Mouse (Mus musculus) heart, adult 8-10 months (tissue): ENCODE results near the gene Olfr692. TPM values are rescaled to one million over a fixed set of nuclear protein-coding genes. Genes with fewer than 3 reads are reported as not detected.
A peak's percentile ranks its signal among the peaks of the same experiment; 100 is the strongest.
"Not testable (repeated sequence)": the region's sequence is repeated elsewhere in the genome, so short reads cannot be mapped to it uniquely, and the experiment has no call there.

Source experiments
- DNase-seq: peaks from one replicate; pipeline ENCODE4 v3.0.0; 2022; ENCODE audit warnings: low spot score
- total RNA-seq, 4 experiments: library from RNA; stranded (reverse); gene quantifications; 2 replicates each; pipeline ENCODE4 v1.2.4; 2022

The Olfr692 gene
- total RNA-seq: not detected

DNA sequence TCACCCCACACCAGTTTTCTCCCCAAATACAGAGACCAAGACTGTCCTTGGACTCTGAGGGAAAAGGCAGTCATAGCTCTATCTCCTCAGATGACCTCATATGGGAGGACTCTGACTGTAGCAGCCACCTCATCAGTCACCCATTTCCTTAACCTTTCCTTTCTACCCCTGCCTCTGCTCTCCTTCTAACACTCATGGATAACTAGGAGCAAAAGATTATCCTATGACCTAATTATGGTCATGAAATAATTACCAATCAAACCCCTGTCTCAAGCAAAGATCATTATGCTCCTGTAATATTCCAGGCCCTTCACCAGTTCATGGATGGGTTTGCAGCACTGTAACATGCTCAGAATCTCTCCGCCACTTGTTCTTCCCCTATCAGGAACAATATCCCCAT, at the start of gene Olfr692:
Olfr692 (plus strand) TSS at position 301 of the 400 bp plus-strand sequence.
- DNase-seq: no peak

DNA sequence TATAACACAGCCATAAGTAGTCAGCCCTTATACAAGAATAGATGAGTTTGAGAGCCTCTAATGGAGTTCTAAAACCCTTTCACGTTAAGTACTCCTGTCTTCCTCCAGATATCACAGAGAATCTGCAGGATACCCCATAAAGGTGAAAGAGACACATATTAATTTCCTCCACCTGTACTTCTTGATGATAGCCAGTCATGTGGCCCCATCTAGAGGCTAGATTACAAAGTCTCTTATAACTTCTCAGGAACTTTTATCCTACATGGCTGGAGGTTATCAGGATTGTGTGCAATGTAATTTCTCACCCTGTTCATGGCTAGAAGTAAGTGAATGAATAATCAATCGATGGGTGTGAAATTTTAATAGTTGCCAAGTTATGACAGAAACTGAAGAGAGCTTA, 42.7 kb upstream of the Olfr692 start:
- DNase-seq: no peak

DNA sequence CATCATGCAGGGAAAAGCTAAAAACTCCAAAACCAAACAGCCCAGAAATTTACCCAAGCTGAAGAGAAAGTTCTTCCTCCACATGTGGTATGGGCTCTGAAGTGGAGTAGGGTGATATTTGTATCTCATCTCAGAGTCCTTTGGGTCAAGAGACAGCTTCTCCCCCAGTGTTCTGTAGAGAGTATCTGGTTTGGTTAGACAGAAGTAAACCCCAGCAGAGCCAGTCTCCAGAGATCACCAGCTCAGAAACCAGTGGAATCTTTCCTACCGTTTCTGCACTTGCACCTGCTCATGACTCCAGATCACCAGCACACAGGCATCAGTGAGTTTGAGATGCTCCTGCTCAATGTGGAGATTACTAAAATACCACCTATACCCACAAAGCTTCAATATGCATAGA, 34.0 kb upstream of the Olfr692 start, which contains the start of gene Olfr690:
Olfr690 (minus strand) TSS at position 101 of the 400 bp plus-strand sequence.
- DNase-seq: no peak

DNA sequence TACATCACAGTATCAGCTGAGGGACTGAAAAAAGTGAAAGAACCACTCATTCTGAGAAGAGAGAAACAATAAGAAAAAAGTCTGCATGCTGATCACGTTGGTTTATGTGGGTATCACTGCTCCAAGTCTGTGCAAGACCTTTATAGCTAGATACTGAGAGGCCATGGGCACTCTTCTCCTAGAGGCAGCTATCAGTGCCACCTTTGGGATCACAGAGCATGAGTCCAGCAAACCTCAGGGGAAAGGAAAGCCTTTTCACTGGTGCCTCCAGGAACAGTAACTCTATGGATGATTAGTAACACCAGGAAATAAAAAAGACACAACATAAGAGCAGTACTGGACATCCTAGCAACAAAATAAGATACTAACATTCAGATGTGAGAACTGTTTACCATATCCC, 25.9 kb upstream of the Olfr692 start, which contains the start of gene Olfr691:
Olfr691 (minus strand) TSS at position 101 of the 400 bp plus-strand sequence.
- DNase-seq: no peak

DNA sequence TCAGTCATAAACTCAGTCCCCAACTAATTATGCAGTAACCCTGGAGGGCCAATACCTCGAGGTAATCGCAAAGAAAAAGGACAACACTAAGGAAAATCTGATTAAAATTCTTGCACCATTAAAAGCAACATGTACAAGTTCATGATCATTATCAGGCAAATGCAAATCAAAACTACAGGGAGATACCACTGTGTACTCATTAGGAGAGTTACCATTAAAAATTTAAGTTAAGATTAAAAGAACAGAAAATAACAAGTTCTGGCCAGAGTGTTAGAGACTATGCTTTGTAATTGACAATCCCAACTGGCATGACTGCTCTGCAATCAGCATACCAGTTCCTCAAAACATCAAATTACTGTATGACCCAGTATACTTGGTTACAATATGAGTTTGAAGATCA, 25.3 kb upstream of the Olfr692 start:
- no peak for DNase-seq

DNA sequence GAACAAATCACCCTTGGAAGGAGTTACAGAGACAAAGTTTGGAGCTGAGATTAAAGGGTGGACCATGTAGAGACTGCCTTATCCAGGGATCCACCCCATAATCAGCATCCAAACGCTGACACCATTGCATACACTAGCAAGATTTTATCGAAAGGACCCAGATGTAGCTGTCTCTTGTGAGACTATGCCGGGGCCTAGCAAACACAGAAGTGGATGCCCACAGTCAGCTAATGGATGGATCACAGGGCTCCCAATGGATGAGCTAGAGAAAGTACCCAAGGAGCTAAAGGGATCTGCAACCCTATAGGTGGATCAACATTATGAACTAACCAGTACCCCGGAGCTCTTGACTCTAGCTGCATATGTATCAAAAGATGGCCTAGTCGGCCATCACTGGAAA, 12.0 kb upstream of the Olfr692 start:
- not testable (repeated sequence) for DNase-seq

DNA sequence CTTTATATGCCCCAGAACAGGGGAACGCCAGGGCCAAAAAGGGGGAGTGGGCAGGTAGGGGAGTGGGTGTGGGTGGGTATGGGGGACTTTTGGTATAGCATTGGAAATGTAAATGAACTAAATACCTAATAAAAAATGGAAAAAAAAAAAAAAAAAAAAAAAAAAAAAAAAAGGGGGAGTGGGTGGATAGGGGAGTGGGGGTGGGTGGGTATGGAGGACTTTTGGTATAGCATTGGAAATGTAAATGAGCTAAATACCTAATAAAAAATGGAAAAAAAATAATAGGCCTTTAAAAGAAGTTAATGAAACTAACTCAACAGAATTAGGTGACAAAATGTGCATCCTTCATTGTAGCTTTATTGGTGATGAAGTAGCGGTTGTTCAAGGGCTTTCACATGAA, 11.5 kb upstream of the Olfr692 start:
- not testable (repeated sequence) for DNase-seq

DNA sequence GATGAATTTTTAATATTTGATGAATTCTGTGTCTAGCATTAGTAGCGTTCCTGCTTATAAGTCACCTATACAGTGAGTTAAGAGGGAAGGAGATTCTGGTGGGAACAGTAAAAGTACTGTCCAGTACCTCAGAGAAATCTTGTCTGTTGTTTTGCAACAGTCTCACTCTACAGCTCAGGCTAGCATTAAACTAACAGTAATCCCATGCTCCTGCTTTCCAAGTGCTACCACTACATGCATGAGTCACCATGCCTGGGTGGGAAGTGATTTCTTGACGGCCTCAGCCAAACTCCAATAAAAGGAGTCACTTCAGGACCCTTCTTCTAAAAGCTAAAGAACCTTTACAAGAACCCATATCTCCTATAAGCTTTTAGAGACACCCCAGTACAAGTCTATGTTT, 6.3 kb upstream of the Olfr692 start:
- DNase-seq: no peak

DNA sequence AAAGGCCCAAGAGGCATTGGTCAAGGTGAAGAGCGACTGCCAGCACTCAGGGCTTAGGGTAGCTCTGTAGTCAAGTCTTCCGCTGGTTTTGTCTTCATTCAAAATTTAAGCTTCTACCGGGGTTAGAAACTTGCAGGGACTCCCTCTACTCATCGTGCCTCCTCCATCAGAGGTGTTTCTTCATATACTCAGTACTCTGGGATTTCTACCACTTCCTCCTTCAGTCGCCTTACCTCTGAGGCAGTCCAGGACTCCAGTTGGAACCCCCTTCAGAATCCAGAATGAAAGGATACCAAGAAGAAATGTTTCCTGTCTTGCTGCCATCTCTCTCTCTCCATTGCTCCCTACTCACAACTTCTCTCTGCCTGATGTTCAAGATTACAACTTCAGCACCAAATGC, 762 bp upstream of the Olfr692 start:
- no peak for DNase-seq

DNA sequence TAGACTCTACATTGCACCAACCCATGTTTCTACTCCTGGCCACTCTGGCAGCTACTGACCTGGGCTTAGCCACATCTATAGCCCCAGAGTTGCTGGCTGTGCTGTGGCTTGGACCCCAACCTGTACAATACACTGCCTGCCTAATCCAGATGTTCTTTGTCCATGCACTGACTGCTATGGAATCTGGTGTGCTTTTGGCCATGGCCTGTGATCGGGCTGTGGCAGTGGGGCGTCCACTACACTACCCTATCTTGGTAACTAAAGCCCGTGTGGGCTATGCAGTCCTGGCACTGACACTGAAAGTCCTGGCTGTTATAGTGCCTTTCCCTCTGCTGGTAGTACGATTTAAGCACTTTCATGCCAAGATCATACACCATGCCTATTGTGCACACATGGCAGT, 491 bp downstream of the Olfr692 start:
- no peak for DNase-seq

DNA sequence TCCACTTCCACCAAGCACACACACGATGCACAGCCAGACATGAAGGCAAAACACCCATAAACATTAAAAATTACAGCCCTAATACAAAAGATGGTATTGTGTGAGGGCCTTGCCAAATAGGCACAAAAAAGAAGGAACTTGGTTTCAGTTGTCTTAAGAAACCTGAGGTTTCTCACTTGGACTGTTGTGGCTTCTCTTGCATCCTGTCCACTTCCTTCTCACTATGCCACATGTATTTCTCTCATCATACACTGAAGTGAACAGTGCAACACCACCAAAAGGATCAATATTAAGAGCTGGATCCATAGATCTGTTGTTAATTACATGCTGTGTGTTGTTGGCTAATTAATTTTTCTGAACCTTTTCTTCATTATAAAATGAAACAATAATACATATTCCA, 4.9 kb downstream of the Olfr692 start:
- no peak for DNase-seq

DNA sequence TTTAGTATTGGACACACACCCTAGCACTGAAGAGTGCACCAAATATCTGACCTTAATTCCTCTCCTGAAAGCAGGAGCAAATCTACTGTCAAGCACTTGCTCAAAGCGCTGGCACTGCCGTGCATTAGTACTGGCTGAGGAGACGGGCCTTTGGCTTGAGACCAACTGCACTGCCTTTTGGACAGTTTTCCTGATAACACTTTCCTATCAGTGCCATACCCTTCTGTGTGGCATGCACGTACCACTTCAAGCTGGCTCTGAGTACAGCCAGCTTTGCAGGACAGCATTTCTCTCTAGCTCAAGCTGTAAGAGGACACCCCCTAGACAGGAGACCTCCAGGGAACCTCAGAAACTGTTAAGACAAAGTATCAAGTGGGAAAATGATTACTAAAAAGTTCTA, 5.5 kb downstream of the Olfr692 start:
- peak; percentile 36 for DNase-seq

DNA sequence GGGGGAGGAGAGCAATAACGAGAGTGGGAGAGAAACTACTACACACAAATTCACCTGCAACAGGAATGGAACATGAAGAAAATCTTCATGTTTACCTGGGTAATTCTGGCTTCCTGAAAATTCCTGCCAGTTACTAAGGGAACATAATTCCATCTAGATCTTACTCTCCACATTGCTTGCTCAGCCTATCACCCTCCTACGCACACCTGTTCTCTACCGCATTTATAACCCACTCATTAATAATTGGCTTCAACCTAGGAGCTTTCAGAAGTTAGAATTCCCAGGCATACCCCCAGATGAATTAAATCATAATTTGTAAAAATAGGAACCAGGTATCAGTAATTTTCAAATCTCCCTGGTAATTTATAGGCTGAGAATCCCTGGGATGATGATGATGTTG, 5.9 kb downstream of the Olfr692 start:
- DNase-seq: no peak

DNA sequence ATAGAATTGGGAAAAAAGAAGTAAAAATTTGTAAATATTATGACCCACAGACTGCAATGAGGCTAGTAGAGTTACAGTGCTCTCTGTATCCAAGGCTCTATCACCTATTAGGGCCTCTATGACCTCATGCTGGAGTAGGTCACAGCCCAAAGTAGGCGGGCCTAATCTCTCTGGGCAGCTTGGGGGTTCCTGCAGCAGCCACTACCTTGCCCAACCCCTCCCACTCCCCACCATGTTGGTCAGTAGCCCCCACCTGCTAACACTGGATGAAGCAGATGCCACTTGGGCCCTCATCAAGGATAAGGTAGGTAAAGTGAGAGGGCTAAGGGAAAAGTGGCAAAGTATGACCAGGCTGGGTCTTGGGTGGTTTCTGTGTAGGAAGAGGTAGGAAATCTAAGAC, 6.8 kb downstream of the Olfr692 start, which contains the start of gene Gm5901:
Gm5901 (plus strand) TSS at position 173 of the 400 bp plus-strand sequence.
- no peak for DNase-seq

DNA sequence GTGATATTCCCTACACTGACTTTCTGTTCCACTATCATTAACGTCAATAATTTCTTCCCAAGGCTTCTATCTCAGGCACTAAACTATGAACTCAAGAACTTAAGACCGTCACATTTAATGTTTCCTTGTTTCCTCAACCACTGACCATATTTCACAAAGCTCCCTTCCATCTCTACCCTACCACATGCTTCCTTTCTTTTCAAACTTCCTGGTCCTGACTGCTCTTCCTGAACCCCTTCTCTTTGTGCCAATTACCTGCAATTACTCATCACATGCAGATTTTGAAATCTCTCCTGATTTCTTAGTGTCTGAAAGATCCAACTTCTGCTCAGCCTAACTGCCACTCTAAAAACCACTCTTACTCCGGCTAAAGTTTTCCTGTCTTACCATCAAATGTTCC, 12.3 kb downstream of the Olfr692 start:
- DNase-seq: no peak

DNA sequence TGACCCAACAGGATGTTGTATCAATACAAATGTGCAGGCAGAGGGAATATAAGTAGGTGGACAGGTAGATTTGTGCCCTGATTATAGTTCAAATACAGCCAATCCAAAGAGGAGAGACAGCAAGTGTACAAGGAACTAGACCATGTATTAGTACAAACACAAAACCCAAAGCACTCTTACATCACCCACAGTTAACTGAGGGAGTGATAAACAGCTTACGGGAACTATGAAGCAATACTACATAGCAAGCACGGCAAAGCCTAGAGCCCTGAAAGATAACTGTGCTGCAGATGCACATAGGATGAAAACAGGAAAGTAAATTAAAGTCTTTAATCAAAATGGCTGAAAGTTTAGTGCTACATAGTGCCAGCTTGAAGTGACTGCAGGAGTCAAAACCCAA, 19.7 kb downstream of the Olfr692 start:
- no peak for DNase-seq

DNA sequence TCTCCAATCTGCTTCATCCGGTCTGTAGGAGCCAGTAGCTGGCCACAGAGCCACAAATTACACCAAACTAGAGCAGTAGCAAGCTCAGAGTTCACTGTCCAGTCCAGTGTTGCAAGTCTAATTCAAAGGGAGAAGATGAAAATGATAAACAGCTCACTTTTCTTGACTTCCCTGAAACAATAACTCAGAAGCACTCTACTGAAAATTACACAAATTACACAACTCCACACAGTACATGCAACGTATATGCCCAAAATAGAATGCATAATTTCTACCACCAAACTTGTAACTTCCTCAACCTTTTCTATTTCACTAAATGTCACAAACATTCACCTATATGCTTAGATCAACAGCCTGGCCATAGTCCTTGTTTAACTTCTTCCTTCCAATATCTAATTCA, 22.2 kb downstream of the Olfr692 start:
- no peak for DNase-seq

DNA sequence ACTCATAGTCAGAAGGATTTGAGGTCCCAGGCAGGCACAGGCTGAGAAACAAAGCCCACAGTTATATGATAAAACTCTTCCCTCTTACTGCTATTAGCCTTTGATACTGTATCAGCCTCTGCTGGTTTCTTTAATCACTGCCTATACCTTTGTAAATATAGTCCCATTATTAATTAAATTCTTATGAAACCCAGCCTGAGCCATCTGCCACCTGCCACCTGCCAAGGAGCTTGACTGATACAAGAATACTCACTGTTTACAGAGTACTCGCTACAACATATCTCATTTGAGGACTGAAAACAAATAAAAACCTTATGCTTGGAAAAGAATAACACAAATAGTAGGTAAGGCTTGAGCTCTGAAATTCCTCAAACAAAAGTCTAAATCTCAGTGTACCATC, 26.6 kb downstream of the Olfr692 start:
- no peak for DNase-seq

DNA sequence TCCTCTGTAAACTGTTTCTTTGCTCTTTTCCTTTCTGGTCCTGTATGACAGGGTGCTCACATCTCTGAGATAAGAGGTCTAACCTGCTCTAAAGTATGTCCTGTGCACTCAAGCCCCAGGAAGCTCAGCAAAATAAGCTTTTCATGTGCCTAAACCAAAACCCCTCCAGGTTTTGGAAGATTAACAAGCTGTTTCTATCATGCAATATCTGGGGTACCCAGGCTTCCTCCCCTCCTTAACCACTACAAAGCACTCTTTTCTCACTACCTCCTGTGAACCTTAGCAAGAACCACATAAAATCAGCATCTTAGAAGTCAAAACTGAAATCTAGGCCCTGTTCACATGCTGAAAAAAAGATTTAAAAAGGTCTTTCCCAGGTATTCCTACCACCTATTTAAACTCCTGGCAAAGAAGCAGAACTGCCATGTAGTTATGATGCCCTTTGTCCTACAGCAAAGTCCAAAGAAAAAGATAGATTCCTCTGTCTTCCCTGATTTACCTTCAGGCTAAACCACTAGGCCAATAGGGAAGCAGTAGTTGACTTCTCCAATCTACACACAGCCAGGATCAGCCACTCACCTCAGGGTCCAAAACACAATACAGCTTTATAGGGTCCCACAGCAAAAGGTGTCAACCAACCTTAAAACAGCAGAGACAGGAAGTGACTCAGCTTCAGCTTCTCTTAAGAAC, 27.2 kb downstream of the Olfr692 start:
- no peak for DNase-seq

DNA sequence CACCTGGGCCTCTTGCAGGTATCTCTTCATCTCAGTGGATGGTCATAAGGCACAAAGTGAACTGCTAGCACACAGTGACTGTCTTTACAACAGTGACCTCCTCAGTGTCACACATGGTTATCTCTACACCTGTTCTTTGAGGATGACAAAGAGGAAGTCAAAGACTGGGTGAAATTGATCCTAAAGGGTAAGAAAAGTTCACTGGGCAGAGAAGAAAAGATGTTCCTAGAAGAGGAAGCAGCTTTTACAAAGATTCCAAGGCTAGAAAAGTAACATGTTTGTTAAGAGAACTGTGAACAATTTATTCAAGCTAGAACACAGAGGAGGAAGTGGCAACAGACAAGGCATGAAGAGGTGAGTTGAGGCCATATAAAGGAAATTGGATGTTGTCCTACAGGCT, 28.1 kb downstream of the Olfr692 start:
- no peak for DNase-seq

DNA sequence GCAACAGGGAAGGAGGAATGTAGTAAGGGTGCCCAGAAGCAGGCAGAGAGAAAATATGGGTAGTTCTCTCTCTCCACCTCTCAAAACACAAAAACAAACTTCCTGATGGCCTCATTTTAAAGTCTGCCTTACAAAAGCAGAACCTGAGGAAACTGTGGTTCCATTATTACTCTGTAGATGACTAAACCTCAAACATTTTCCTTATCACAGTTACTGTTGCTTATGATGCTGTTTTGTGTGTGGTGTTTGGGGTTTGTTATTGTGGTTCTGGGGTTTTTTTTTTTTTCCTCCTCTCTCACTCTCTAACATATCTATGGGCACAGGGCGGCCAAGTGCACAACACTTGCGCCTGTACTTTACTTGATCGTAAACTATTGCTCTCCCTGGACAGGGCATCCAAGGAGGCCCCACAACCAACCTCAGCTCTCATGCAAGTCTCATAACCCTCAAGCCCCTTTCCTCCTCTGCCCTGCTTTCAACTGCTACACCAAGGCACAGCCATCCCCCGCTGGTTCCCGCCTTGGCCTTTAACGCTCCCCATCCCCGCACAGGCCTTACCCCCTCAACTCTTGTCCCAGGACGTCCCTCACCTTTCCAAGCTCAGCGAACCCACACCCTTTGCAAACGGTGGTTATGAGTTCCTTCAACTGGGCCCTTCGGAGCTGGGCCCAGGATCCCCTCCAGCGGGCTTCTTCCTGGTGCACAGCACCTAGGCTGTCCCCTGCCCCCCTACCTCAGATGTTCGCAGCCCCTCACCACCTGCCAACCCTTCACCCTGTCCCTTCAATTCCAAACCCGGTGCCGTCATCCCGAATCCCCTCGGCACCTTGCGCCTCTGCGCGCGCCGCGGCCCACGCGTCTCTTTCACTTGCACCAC, 31.3 kb downstream of the Olfr692 start:
- DNase-seq: no peak

DNA sequence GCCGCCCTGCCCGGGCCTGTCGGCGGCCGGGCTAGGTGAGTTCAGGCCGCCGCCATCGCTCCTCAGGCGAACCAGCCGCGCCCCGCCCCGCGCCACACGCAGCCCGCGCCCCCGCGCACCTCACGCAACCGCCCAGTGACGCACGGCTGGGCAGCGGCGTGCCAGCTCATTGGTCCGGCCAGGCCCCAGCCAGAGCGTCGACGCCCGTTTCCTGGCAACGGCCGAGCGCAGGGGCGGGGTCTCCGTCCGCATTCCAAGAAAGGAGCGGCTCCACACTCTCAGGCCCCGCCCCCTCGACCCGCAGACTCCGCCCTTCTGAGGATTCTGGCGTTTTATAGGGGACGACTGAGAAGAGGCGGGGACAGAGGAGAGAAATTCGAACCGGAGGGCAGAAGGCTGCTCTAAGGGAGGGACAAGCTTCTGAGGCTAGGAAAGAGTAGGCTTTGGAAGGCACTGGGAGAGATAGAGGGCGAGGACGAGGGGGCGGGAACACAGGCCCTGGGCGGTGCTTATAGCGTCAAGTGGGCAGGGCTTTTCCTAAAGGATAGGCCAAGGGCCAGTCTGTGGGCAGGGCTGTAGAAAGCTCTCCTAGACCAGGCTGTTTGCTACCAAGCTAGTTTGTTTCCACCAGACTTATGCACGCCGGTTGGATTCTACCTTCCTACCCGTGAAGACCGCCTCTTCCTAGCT, 32.0 kb downstream of the Olfr692 start, which contains the start of gene Fam160a2:
Fam160a2 (minus strand) TSS at position 120 of the 690 bp plus-strand sequence.
- peak; percentile 100 for DNase-seq
